Mouse (Mus musculus) liver, postnatal 0 days (tissue): ENCODE results near the gene Robo1. TPM values are rescaled to one million over a fixed set of nuclear protein-coding genes. Genes with fewer than 3 reads are reported as not detected.

ENCODE experiments used
- ATAC-seq: fragments of 200-750 bp; cut with Nextera tagmentation; 2 replicates; pipeline ENCODE4 v1.8.0; 2017; ENCODE audit warnings: mild to moderate bottlenecking, moderate library complexity
- DNase-seq: peaks from one replicate; pipeline ENCODE4 v3.0.0-alpha.2; 2016
- H3K27ac ChIP-seq: fragments of 300-500 bp; sonication (generic); 2 replicates; pipeline ENCODE4 v1.5.1; 2014; ENCODE audit warnings: antibody characterized with exemption, moderate library complexity, mild to moderate bottlenecking, low read depth
- H3K27me3 ChIP-seq: fragments of 300-500 bp; sonication (generic); 2 replicates; pipeline ENCODE4 v1.6.1; 2014; ENCODE audit warnings: low read length, control low read depth, mixed read lengths; ENCODE audit not compliant: insufficient read depth
- H3K36me3 ChIP-seq: fragments of 300-500 bp; sonication (generic); replicated peaks from 2 replicates; pipeline ENCODE4 v1.6.1; 2014; ENCODE audit warnings: mild to moderate bottlenecking, control low read depth, low read length, moderate library complexity, mixed read lengths; ENCODE audit not compliant: insufficient read depth
- H3K4me1 ChIP-seq: fragments of 300-500 bp; sonication (generic); 2 replicates; pipeline ENCODE4 v1.6.1; 2014; ENCODE audit warnings: antibody characterized with exemption, mild to moderate bottlenecking, control low read depth; ENCODE audit not compliant: insufficient read depth
- H3K4me2 ChIP-seq: fragments of 300-500 bp; sonication (generic); 2 replicates; pipeline ENCODE4 v1.6.1; 2014; ENCODE audit warnings: low read depth, mild to moderate bottlenecking, low read length, moderate library complexity, mixed read lengths
- H3K4me3 ChIP-seq: fragments of 300-500 bp; sonication (generic); 2 replicates; pipeline ENCODE4 v1.5.1; 2014; ENCODE audit warnings: low read depth, low read length
- H3K9ac ChIP-seq: fragments of 300-500 bp; sonication (generic); replicated peaks from 2 replicates; pipeline ENCODE4 v1.6.1; 2014; ENCODE audit warnings: mild to moderate bottlenecking, moderate library complexity
- H3K9me3 ChIP-seq: fragments of 300-500 bp; sonication (generic); 2 replicates; pipeline ENCODE4 v1.6.1; 2016; ENCODE audit warnings: mild to moderate bottlenecking, control low read depth, low read length, mixed read lengths
- CTCF ChIP-seq: sonication (generic); IDR thresholded peaks from 2 replicates; pipeline ENCODE4 v1.5.1; 2016; ENCODE audit warnings: antibody characterized with exemption, low read depth
- EP300 ChIP-seq: IDR thresholded peaks from 2 replicates; pipeline ENCODE4 v1.6.1; 2016; ENCODE audit warnings: antibody characterized with exemption, low read depth, mild to moderate bottlenecking
- WGBS: fragments of 180-500 bp; shearing (Covaris S2); extraction: QIAGEN DNeasy Blood & Tissue Kit; methylation state at CpG from one replicate; pipeline ENCODE4 v1.1.7; 2014; ENCODE audit not compliant: insufficient replicate concordance; 5-methylcytosine and 5-hydroxymethylcytosine counted together
- polyA plus RNA-seq: library from polyadenylated mRNA; unstranded; fragments of >200 nt; fragmentation: Nextera tagmentation; extraction: Ambion mirVana; gene quantifications from 2 replicates; pipeline ENCODE4 v1.2.1, GENCODE M21; 2015

Robo1 gene
- polyA plus RNA-seq, 1 experiment from 2014 or later = 2.4 TPM

DNA sequence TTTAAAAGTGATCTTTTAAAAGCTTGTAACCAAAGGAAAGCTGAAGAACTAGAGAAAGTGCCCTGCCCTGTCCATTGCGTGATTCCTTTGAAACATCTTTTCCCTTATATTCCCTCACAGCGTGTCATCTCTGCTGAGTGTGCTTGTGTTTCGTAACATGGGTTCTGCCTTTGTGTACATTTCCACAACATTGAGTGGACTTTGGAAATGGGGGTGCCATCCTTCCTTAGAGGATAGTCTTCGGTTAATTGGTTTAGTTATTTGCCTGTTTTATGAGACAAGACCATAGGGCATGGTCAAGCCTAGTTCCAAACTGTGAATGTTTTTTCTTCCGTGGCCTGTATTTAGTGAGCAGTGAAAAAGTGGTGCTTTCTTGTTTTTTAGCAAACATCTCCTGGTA lies 426.1 kb downstream of the Robo1 start:
- DNase-seq = peak; percentile 21

DNA sequence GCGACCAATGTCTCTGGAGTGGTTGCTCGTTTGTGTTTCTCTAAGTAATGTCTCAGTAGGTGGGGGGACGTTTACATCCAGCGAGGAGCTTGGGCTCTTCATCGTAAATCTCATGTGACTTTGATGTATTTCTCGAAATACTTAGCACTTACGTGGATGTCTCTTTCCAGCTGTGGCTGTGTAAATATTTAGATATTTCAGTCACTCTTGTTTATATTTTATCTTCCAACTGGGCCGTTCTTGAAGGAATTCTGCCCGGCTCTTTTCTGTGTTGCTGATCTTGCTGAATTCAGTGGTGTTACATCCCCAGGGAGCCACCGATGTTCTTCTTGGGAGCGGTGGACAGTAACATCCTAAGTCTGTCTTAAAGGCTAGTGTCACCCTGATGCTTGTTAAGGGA lies 427.1 kb downstream of the Robo1 start:
- no peak for ATAC-seq
- Histone ChIP-seq H3K27me3 (no peaks in the 10 kb centered on the region), H3K4me1 (no peaks in the 10 kb centered on the region), H3K9ac (no peak overlapping the region), H3K4me2 (no peak overlapping the region; the same call in 1 of the 2 replicates), H3K4me3 (no peak overlapping the region), H3K9me3 (no peaks in the 10 kb centered on the region), H3K36me3 (no peaks in the 10 kb centered on the region), H3K27ac (no peak overlapping the region)
- no peak for DNase-seq
- TF ChIP-seq CTCF = no peak
- no peak for TF ChIP-seq EP300
- WGBS = 57% methylated on average over 11 of the region's 11 CpGs

More for the DNA sequence above, 426.1 kb downstream of the Robo1 start:
- H3K9me3 ChIP-seq = no peaks in the 10 kb centered on the region
- H3K4me2 ChIP-seq = peak overlapping the region; percentile 32; the same call in 1 of the 2 replicates
- WGBS = 65% methylated on average over 5 of the region's 5 CpGs
- peak; percentile 85 for ATAC-seq
- H3K27ac ChIP-seq = peak overlapping the region; percentile 48; the same call in 1 of the 2 replicates
- TF ChIP-seq CTCF (no peak), EP300 (peak; percentile 43; the same call in 1 of the 2 replicates)
- no peak overlapping the region for H3K9ac ChIP-seq
- H3K36me3 ChIP-seq = no peaks in the 10 kb centered on the region
- H3K4me1 ChIP-seq = no peaks in the 10 kb centered on the region
- no peak overlapping the region for H3K4me3 ChIP-seq
- H3K27me3 ChIP-seq = no peaks in the 10 kb centered on the region

DNA sequence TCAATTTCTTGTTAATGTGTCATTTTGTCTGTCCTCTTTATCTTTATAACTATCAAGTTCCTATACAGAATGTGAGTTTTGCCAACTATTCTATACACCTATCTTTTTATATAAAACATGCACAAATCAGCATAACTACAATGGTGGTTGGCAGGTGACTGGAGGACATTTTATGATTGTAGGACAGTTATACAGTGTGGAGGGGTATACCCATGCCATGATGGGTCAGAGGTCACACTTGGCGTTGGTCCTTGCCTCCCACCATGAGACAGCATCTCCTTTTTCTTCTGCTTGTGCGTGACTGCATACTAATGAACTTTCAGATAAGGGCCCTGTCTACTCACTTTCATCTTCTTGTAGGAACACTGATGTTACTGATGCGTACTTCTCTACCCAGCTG lies 427.5 kb downstream of the Robo1 start:
- Histone ChIP-seq H3K27ac (no peak overlapping the region), H3K4me1 (no peaks in the 10 kb centered on the region), H3K27me3 (no peaks in the 10 kb centered on the region), H3K36me3 (no peaks in the 10 kb centered on the region), H3K9ac (no peak overlapping the region), H3K4me3 (no peak overlapping the region), H3K9me3 (no peaks in the 10 kb centered on the region), H3K4me2 (no peak overlapping the region)
- WGBS = 86% methylated on average over 3 of the region's 3 CpGs
- TF ChIP-seq CTCF = no peak
- TF ChIP-seq EP300 = no peak
- DNase-seq = no peak
- ATAC-seq = no peak

DNA sequence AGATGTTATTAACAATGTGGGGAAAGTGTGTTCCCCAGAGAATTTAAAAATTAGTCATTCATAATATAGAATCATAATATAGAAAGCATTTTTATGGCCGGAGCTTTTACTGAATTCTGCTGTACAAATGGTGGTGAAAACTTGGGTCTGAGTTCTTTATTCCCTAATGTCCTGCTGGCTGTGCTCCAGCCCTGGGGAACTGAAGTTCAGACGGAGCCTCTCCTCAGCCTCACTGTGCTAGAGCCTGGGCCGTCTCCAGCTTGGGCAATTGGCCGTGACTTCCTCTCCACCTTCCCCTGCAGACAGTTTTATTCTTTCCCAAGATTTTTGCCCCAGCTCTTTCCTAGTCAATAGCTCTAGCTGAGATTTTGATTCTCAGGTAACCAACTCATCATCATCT lies 429.0 kb downstream of the Robo1 start:
- ATAC-seq (no peak), DNase-seq (no peak)
- Histone ChIP-seq H3K4me3 (no peak overlapping the region), H3K4me1 (no peaks in the 10 kb centered on the region), H3K27ac (no peak overlapping the region), H3K36me3 (0 out of 2 replicates have a peak, but pooled peaks cover 1% of the 10 kb centered on the region), H3K27me3 (no peaks in the 10 kb centered on the region), H3K9ac (no peak overlapping the region), H3K4me2 (no peak overlapping the region), H3K9me3 (0 out of 2 replicates have a peak, but pooled peaks cover 2% of the 10 kb centered on the region)
- 42% methylated on average over 4 of the region's 4 CpGs for WGBS
- no peak for TF ChIP-seq CTCF
- TF ChIP-seq EP300 = no peak

DNA sequence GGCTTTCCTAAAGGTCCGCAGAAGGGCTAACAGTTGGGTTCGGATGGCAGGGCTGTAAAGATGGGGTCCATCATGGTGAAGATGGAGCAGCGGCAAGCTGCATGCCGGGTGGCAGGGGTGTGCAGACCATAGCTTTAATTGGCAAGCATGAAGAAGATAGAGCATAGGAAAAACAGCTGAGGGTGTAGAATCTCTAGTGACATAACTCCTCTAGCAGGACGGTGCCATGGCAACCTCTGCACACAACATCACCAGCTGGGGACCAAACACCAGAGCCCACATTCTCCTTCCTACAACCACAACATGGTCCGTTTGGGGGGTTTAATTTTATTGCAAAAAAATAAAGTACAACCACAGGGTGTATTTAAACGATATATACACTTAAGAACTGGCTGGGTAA lies 432.1 kb downstream of the Robo1 start:
- Histone ChIP-seq H3K4me1 (no peaks in the 10 kb centered on the region), H3K9me3 (0 out of 2 replicates have a peak, but pooled peaks cover 3% of the 10 kb centered on the region), H3K36me3 (0 out of 2 replicates have a peak, but pooled peaks cover 4% of the 10 kb centered on the region), H3K4me3 (no peak overlapping the region), H3K4me2 (no peak overlapping the region), H3K27ac (no peak overlapping the region), H3K9ac (no peak overlapping the region), H3K27me3 (no peaks in the 10 kb centered on the region)
- TF ChIP-seq EP300 (no peak), CTCF (no peak)
- 81% methylated on average over 7 of the region's 7 CpGs for WGBS
- no peak for ATAC-seq
- no peak for DNase-seq

DNA sequence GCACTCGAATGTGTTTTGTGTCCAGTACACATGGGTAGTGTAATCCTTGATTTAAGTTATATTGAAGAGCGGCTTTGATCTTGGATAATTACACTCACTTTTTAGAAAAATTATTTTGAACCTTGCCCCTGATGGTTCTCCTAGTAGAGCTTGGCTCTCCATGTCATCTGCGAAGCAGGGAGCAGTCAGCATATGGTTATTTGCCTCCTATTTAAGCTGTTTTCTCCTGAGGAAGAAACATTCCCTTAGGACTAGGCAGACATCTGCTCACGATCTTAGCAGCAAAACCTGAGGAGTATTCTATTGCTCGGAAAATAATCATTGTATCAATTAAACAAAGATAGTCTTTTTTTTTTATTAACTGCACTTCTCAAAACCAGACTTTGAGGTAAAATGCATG lies 439.6 kb downstream of the Robo1 start:
- Histone ChIP-seq H3K27me3 (no peaks in the 10 kb centered on the region), H3K4me1 (no peaks in the 10 kb centered on the region), H3K9ac (no peak overlapping the region), H3K4me2 (no peak overlapping the region), H3K36me3 (no peaks in the 10 kb centered on the region), H3K4me3 (no peak overlapping the region), H3K27ac (no peak overlapping the region), H3K9me3 (peaks cover 4% of the 10 kb centered on the region; the same call in 1 of the 2 replicates)
- TF ChIP-seq EP300 (no peak), CTCF (no peak)
- DNase-seq (no peak), ATAC-seq (no peak)
- WGBS = 74% methylated on average over 5 of the region's 5 CpGs
